Mouse (Mus musculus): ENCODE measurements around the gene Atxn10. TPM values are rescaled to one million over a fixed set of nuclear protein-coding genes. Genes with fewer than 3 reads are reported as not detected.
"Not testable (repeated sequence)": the region's sequence is repeated elsewhere in the genome, so short reads cannot be mapped to it uniquely, and the experiment has no call there.

The Atxn10 gene
- polyA plus RNA-seq, 1 experiment from 2014 or later: 323 TPM

DNA sequence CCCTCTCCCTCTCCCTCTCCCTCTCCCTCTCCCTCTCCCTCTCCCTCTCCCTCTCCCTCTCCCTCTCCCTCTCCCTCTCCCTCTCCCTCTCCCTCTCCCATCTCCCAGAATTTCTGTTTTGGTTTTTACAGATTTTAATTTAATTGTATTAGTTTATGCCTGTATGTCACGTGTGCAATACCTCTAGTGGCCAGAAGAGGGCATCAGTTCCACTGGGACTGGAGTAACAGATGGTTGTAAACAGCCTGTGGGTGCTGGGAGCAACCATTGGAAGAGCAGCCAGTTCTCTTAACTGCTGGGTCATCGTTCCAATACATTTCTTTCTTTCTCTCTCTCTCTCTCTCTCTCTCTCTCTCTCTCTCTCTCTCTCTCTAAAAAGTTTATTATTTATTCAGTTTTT is 7.6 kb upstream of the Atxn10 start:
- 93% methylated on average over 2 of the region's 2 CpGs for WGBS
- not testable (repeated sequence) for H3K4me1 ChIP-seq (replicated peaks; ENCODE audit: control insufficient read depth, insufficient read depth, low read length); H3K4me3 ChIP-seq (ENCODE audit: low read length); H3K9me3 ChIP-seq (ENCODE audit: control insufficient read depth, low read length); H3K4me2 ChIP-seq (ENCODE audit: low read depth, low read length); ATAC-seq (ENCODE audit: low read depth); H3K36me3 ChIP-seq (ENCODE audit: control insufficient read depth, insufficient read depth, low read length); H3K9ac ChIP-seq (ENCODE audit: low read length); H3K27ac ChIP-seq (ENCODE audit: low read length); H3K27me3 ChIP-seq (ENCODE audit: control insufficient read depth, insufficient read depth, low read depth, low read length)

- H3K36me3 ChIP-seq (ENCODE audit: control insufficient read depth, insufficient read depth, low read length): no peaks in the 10 kb centered on the region
- H3K9ac ChIP-seq (ENCODE audit: low read length): no peak overlapping the region
- H3K4me3 ChIP-seq (ENCODE audit: low read length): no peak overlapping the region
- H3K27me3 ChIP-seq (ENCODE audit: control insufficient read depth, insufficient read depth, low read depth, low read length): no peaks in the 10 kb centered on the region
- no peak overlapping the region for H3K4me2 ChIP-seq (ENCODE audit: low read depth, low read length)
- H3K9me3 ChIP-seq (ENCODE audit: control insufficient read depth, low read length): no peaks in the 10 kb centered on the region
- WGBS: 85% methylated on average over 5 of the region's 5 CpGs
- H3K4me1 ChIP-seq (replicated peaks; ENCODE audit: control insufficient read depth, insufficient read depth, low read length): no peaks in the 10 kb centered on the region
- H3K27ac ChIP-seq (ENCODE audit: low read length): no peak overlapping the region
- no peak for ATAC-seq (ENCODE audit: low read depth)
Observed at GRCm38 (mm10) chr15:85329096-85329495, 6.9 kb upstream of the Atxn10 start.

DNA sequence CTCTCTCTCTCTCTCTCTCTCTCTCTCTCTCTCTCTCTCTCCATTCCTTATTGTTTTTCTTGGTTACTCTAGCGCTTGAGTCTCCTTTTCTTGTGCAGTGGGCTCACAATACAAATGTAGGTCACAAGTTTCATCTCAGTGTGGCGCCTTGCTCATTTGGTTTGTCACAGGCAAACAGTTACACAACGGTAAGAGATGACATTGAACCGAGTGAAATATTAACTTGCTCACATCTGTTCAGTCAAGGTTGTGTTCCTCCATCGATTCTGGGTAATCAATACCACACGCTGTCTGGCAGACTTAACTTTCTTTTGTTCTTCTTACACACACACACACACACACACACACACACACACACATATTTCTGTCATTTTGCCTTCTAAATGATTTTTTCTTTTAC is 6.0 kb upstream of the Atxn10 start:
- Histone ChIP-seq H3K4me2 (ENCODE audit: low read depth, low read length) (no peak overlapping the region), H3K9ac (ENCODE audit: low read length) (no peak overlapping the region), H3K9me3 (ENCODE audit: control insufficient read depth, low read length) (no peaks in the 10 kb centered on the region), H3K4me3 (ENCODE audit: low read length) (no peak overlapping the region), H3K27ac (ENCODE audit: low read length) (no peak overlapping the region), H3K4me1 (replicated peaks; ENCODE audit: control insufficient read depth, insufficient read depth, low read length) (no peaks in the 10 kb centered on the region), H3K36me3 (ENCODE audit: control insufficient read depth, insufficient read depth, low read length) (no peaks in the 10 kb centered on the region), H3K27me3 (ENCODE audit: control insufficient read depth, insufficient read depth, low read depth, low read length) (no peaks in the 10 kb centered on the region)
- no peak for ATAC-seq (ENCODE audit: low read depth)
- WGBS: 77% methylated on average over 6 of the region's 6 CpGs

- not testable (repeated sequence) for H3K4me2 ChIP-seq (ENCODE audit: low read depth, low read length); H3K4me3 ChIP-seq (ENCODE audit: low read length)
- WGBS: 84% methylated on average over 6 of the region's 6 CpGs
Observed at GRCm38 (mm10) chr15:85333511-85333910, 2.5 kb upstream of the Atxn10 start.

GRCm38 (mm10) chr15:85334234-85334633 is 1.8 kb upstream of the Atxn10 start:
- no peaks in the 10 kb centered on the region for H3K9me3 ChIP-seq (ENCODE audit: control insufficient read depth, low read length)
- H3K4me3 ChIP-seq (ENCODE audit: low read length): no peak overlapping the region
- H3K4me1 ChIP-seq (replicated peaks; ENCODE audit: control insufficient read depth, insufficient read depth, low read length): peaks cover 11% of the 10 kb centered on the region
- H3K27me3 ChIP-seq (ENCODE audit: control insufficient read depth, insufficient read depth, low read depth, low read length): no peaks in the 10 kb centered on the region
- no peak overlapping the region for H3K9ac ChIP-seq (ENCODE audit: low read length)
- no peaks in the 10 kb centered on the region for H3K36me3 ChIP-seq (ENCODE audit: control insufficient read depth, insufficient read depth, low read length)
- no peak overlapping the region for H3K4me2 ChIP-seq (ENCODE audit: low read depth, low read length)
- 30% methylated on average over 3 of the region's 3 CpGs for WGBS
- no peak for ATAC-seq (ENCODE audit: low read depth)
- no peak overlapping the region for H3K27ac ChIP-seq (ENCODE audit: low read length)

More at GRCm38 (mm10) chr15:85333511-85333910, 2.5 kb upstream of the Atxn10 start:
- H3K36me3 ChIP-seq (ENCODE audit: control insufficient read depth, insufficient read depth, low read length); H3K27me3 ChIP-seq (ENCODE audit: control insufficient read depth, insufficient read depth, low read depth, low read length); H3K27ac ChIP-seq (ENCODE audit: low read length); H3K9ac ChIP-seq (ENCODE audit: low read length); ATAC-seq (ENCODE audit: low read depth); H3K9me3 ChIP-seq (ENCODE audit: control insufficient read depth, low read length): not testable (repeated sequence)
- peaks cover 11% of the 10 kb centered on the region for H3K4me1 ChIP-seq (replicated peaks; ENCODE audit: control insufficient read depth, insufficient read depth, low read length)

DNA sequence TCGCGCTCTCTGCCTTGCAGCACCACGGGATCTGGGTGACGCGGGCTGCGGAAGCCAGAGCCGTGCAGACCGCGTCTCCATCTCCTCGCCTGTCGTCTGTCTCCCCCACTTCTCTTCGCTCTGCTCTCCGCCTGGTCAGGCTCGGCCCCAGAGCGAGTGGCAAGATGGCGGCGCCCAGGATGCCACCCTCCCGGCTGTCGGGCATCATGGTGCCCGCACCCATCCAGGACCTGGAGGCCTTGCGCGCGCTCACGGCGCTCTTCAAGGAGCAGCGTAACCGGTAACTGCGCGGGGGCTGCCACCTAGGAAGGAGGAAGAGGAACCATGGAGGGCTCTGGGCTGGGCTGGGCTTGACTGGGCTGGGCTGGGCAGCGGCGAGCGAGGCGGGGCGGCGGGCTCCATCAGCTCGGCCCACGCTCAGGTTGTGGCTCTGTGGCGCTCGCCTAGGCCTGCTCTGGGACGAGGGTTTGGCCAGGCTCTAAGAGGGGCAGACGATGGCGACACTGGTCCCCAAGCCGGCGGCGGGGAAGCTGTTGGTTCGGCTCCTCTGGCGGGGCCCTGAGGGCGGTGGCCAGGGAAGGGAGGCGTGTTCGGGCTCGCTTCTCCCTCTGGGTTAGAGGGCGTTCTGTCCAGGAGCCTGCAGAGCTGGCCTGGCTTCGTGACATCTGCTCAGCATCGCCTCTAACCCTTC is 401 bp downstream of the Atxn10 start:
- H3K4me3 ChIP-seq (ENCODE audit: low read length): peak overlapping the region; percentile 99
- peak overlapping the region; percentile 84 for H3K4me2 ChIP-seq (ENCODE audit: low read depth, low read length)
- under 1% methylated on average over 51 of the region's 54 CpGs for WGBS
- peaks cover 11% of the 10 kb centered on the region for H3K4me1 ChIP-seq (replicated peaks; ENCODE audit: control insufficient read depth, insufficient read depth, low read length)
- H3K27ac ChIP-seq (ENCODE audit: low read length): peak overlapping the region; percentile 99
- no peaks in the 10 kb centered on the region for H3K36me3 ChIP-seq (ENCODE audit: control insufficient read depth, insufficient read depth, low read length)
- ATAC-seq (ENCODE audit: low read depth): peak; percentile 96
- no peaks in the 10 kb centered on the region for H3K27me3 ChIP-seq (ENCODE audit: control insufficient read depth, insufficient read depth, low read depth, low read length)
- H3K9ac ChIP-seq (ENCODE audit: low read length): peak overlapping the region; percentile 96
- H3K9me3 ChIP-seq (ENCODE audit: control insufficient read depth, low read length): no peaks in the 10 kb centered on the region

DNA sequence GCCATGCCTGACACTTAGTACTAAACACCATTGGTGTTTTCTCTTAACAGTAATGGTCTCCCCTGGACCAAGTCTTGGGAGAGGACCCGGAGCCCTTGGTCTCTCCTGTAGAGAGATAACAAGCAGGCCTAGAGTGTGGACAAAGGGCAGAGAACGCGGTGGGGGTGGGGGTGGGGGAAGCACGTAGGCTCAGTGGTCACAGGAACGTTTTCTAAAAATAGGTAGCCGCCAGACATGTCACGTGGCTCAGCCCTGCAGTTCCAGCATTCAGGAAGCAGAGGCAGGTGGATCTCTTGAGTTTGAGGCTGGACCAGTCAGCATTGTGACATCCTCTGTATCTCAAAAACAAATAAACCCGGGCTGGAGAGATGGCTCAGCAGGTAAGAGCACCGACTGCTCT is 1.2 kb downstream of the Atxn10 start:
- Histone ChIP-seq H3K9me3 (ENCODE audit: control insufficient read depth, low read length) (no peaks in the 10 kb centered on the region), H3K9ac (ENCODE audit: low read length) (peak overlapping the region; percentile 96), H3K27me3 (ENCODE audit: control insufficient read depth, insufficient read depth, low read depth, low read length) (no peaks in the 10 kb centered on the region), H3K4me3 (ENCODE audit: low read length) (peak overlapping the region; percentile 99), H3K4me2 (ENCODE audit: low read depth, low read length) (peak overlapping the region; percentile 84), H3K4me1 (replicated peaks; ENCODE audit: control insufficient read depth, insufficient read depth, low read length) (peaks cover 11% of the 10 kb centered on the region), H3K27ac (ENCODE audit: low read length) (peak overlapping the region; percentile 99), H3K36me3 (ENCODE audit: control insufficient read depth, insufficient read depth, low read length) (no peaks in the 10 kb centered on the region)
- whole genome bisulfite sequencing: 29% methylated on average over 9 of the region's 9 CpGs
- ATAC-seq (ENCODE audit: low read depth): no peak

GRCm38 (mm10) chr15:85337979-85338378 is 1.9 kb downstream of the Atxn10 start:
- H3K4me3 ChIP-seq (ENCODE audit: low read length): no peak overlapping the region
- no peaks in the 10 kb centered on the region for H3K9me3 ChIP-seq (ENCODE audit: control insufficient read depth, low read length)
- no peak overlapping the region for H3K27ac ChIP-seq (ENCODE audit: low read length)
- no peak for ATAC-seq (ENCODE audit: low read depth)
- no peaks in the 10 kb centered on the region for H3K27me3 ChIP-seq (ENCODE audit: control insufficient read depth, insufficient read depth, low read depth, low read length)
- H3K36me3 ChIP-seq (ENCODE audit: control insufficient read depth, insufficient read depth, low read length): no peaks in the 10 kb centered on the region
- WGBS: 85% methylated on average over 5 of the region's 5 CpGs
- no peak overlapping the region for H3K9ac ChIP-seq (ENCODE audit: low read length)
- peaks cover 11% of the 10 kb centered on the region for H3K4me1 ChIP-seq (replicated peaks; ENCODE audit: control insufficient read depth, insufficient read depth, low read length)
- peak overlapping the region; percentile 84; the same call in 1 of the 2 replicates for H3K4me2 ChIP-seq (ENCODE audit: low read depth, low read length)

DNA sequence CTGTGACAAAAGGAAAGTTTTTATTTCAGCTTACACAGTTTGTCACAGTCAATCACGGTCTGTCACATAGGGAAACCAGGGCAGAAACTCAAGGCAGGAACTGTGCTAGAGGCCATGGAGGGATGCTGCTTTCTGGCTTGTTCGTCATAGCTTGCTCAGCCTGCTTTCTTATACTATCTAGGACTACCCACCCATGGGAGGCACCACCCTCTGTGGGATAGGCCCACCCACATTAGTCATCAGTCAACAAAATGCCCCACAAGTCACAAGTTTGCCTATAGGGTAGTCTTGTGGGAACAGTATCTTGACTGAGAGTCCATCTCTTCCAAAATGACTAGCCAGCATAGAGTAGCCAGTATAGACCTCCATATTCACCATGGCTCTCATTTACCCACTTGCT is 6.2 kb downstream of the Atxn10 start:
- Histone ChIP-seq H3K4me3 (ENCODE audit: low read length) (no peak overlapping the region), H3K27me3 (ENCODE audit: control insufficient read depth, insufficient read depth, low read depth, low read length) (no peaks in the 10 kb centered on the region), H3K4me1 (replicated peaks; ENCODE audit: control insufficient read depth, insufficient read depth, low read length) (peaks cover 12% of the 10 kb centered on the region), H3K4me2 (ENCODE audit: low read depth, low read length) (no peak overlapping the region), H3K9ac (ENCODE audit: low read length) (no peak overlapping the region), H3K9me3 (ENCODE audit: control insufficient read depth, low read length) (no peaks in the 10 kb centered on the region), H3K36me3 (ENCODE audit: control insufficient read depth, insufficient read depth, low read length) (no peaks in the 10 kb centered on the region), H3K27ac (ENCODE audit: low read length) (no peak overlapping the region)
- ATAC-seq (ENCODE audit: low read depth): no peak
- 86% methylated on average over 2 of the region's 2 CpGs for WGBS

Measured in lung, embryonic 16.5 days (tissue).